Mouse (Mus musculus) T-helper 1 cell (primary cell): ENCODE results near the gene Ppil1.

Experiments
- in situ Hi-C: fragments of 300-600 bp; cut with MboI, MseI; formaldehyde crosslinking; loops from one replicate; pipeline ENCODE4 v1.15.1; 2025; ENCODE audit warnings: high pct_unique_total_duplicates

The Ppil1 gene

GRCm38 (mm10) chr17:29202604-29203003, 61.4 kb downstream of the Ppil1 start:
- in situ Hi-C loops, result no loop called here
